Mouse (Mus musculus): ENCODE data around the gene Gm3045. TPM values are rescaled to one million over a fixed set of nuclear protein-coding genes. Genes with fewer than 3 reads are reported as not detected.

Gene Gm3045
- not detected in 2 replicates for total RNA-seq (2012; rRNA removed)
- total RNA-seq (2014; rRNA removed) = not detected in 2 replicates
- not detected in 2 replicates for polyA plus RNA-seq (2012; ENCODE audit: insufficient read length, low read depth)

GRCm38 (mm10) chr13:56426365-56426764 lies at the start of gene Gm3045:
Gene Gm3045 (plus strand): TSS chr13:56426594.
- Histone ChIP-seq H3K4me2 (ENCODE audit: insufficient read depth, low read depth, poor library complexity, severe bottlenecking) (no peak within 1 kb of the TSS), H3K36me3 (replicated peaks in 1 of 2; ENCODE audit: control insufficient read depth in 1 of 2, insufficient read depth in 1 of 2, low read length in 1 of 2) (no peaks in the 10 kb centered on the region), H3K27me3 (replicated peaks) (peaks cover 75% of the 10 kb centered on the region), H3K4me3 (replicated peaks in 1 of 3; ENCODE audit: low read depth in 2 of 3, low read length in 2 of 3, poor library complexity in 1 of 3) (no peak within 1 kb of the TSS), H3K4me1 (ENCODE audit: control insufficient read depth in 1 of 2, insufficient read depth in 2 of 2) (peaks cover 0 to 9% of the 10 kb centered on the region in 2 experiments; a peak in 2 of 4 replicates), H3K27ac (ENCODE audit: insufficient read depth, low read depth) (no peak within 1 kb of the TSS), H3K79me2 (replicated peaks; ENCODE audit: control insufficient read depth, extremely low read depth, insufficient read depth, poor library complexity, severe bottlenecking) (no peaks in the 10 kb centered on the region), H3K9ac (ENCODE audit: insufficient read depth, low read depth) (no peak within 1 kb of the TSS), H3K9me3 (replicated peaks; ENCODE audit: low read length) (no peaks in the 10 kb centered on the region)
- no peak for DNase-seq (ENCODE audit: extremely low read depth)
- TF ChIP-seq USF1 (IDR thresholded peaks at IDR 0.05; ENCODE audit: low read depth, low read length) = no peak
- no peak for TF ChIP-seq MAX (IDR thresholded peaks at IDR 0.05; ENCODE audit: low read length)
- dilution Hi-C loops (cut with MboI; ENCODE audit: extremely low pct_ligation_motif_present, extremely low pct_unique_long_range_greater_than_20kb, low sequenced_read_pairs) = no loop called here
- in situ Hi-C loops (cut with MboI; ENCODE audit: low pct_ligation_motif_present, low pct_unique_long_range_greater_than_20kb, low sequenced_read_pairs) = no loop called here

GRCm38 (mm10) chr13:56380855-56381685 lies 45.3 kb upstream of the Gm3045 start:
- H3K36me3 ChIP-seq (replicated peaks in 1 of 2; ENCODE audit: control insufficient read depth in 1 of 2, insufficient read depth in 1 of 2, low read length in 1 of 2) = no peaks in the 10 kb centered on the region
- TF ChIP-seq ZKSCAN1 (IDR thresholded peaks at IDR 0.05; ENCODE audit: borderline replicate concordance, low read depth, low read length) (no peak), CTCF (conservative IDR thresholded peaks at IDR 0.05 in 1 of 2, IDR thresholded peaks at IDR 0.05 in 1 of 2; ENCODE audit: low read depth in 2 of 2, low read length in 2 of 2) (no peak), UBTF (IDR thresholded peaks at IDR 0.05; ENCODE audit: low read depth, low read length) (no peak), SMC3 (IDR thresholded peaks at IDR 0.05; ENCODE audit: low read depth, low read length) (no peak), JUN (IDR thresholded peaks at IDR 0.05; ENCODE audit: insufficient read depth, low read depth, low read length) (no peak), POLR2A (IDR thresholded peaks at IDR 0.05; ENCODE audit: low read depth, low read length) (no peak), MAX (IDR thresholded peaks at IDR 0.05; ENCODE audit: low read length) (no peak), GABPA (IDR thresholded peaks at IDR 0.05; ENCODE audit: insufficient replicate concordance, low read depth, low read length) (no peak), SIN3A (IDR thresholded peaks at IDR 0.05; ENCODE audit: low read length) (no peak), NRF1 (IDR thresholded peaks at IDR 0.05; ENCODE audit: low read depth, low read length) (no peak), MYC (IDR thresholded peaks at IDR 0.05; ENCODE audit: low read depth, low read length) (no peak), EP300 (IDR thresholded peaks at IDR 0.05; ENCODE audit: low read length) (no peak), TCF12 (IDR thresholded peaks at IDR 0.05; ENCODE audit: low read depth, low read length) (no peak), JUND (conservative IDR thresholded peaks at IDR 0.05; ENCODE audit: low read depth, low read length) (no peak)
- H3K27ac ChIP-seq (ENCODE audit: insufficient read depth, low read depth) = no peak overlapping the region
- H3K79me2 ChIP-seq (replicated peaks; ENCODE audit: control insufficient read depth, extremely low read depth, insufficient read depth, poor library complexity, severe bottlenecking) = no peaks in the 10 kb centered on the region
- in situ Hi-C loops (cut with MboI; ENCODE audit: low pct_ligation_motif_present, low pct_unique_long_range_greater_than_20kb, low sequenced_read_pairs) (no loop called here), dilution Hi-C loops (cut with MboI; ENCODE audit: extremely low pct_ligation_motif_present, extremely low pct_unique_long_range_greater_than_20kb, low sequenced_read_pairs) (no loop called here)
- no peak overlapping the region for H3K4me2 ChIP-seq (ENCODE audit: insufficient read depth, low read depth, poor library complexity, severe bottlenecking)
- H3K9me3 ChIP-seq (replicated peaks; ENCODE audit: low read length) = no peaks in the 10 kb centered on the region
- H3K4me3 ChIP-seq (replicated peaks in 1 of 3; ENCODE audit: low read depth in 2 of 3, low read length in 2 of 3, poor library complexity in 1 of 3) = no peak overlapping the region
- H3K4me1 ChIP-seq (ENCODE audit: control insufficient read depth in 1 of 2, insufficient read depth in 2 of 2) = no peaks in the 10 kb centered on the region
- no peak for DNase-seq (ENCODE audit: extremely low read depth)
- H3K9ac ChIP-seq (ENCODE audit: insufficient read depth, low read depth) = no peak overlapping the region
- peaks cover 60% of the 10 kb centered on the region for H3K27me3 ChIP-seq (replicated peaks)
